Mouse (Mus musculus): ENCODE measurements at regions not wholly inside any gene's neighbourhood (a gene's known extent, or its start where the extent isn't known, plus 50 kb on each side); places are given as distances from the start of the nearest gene placed in this dataset.

DNA sequence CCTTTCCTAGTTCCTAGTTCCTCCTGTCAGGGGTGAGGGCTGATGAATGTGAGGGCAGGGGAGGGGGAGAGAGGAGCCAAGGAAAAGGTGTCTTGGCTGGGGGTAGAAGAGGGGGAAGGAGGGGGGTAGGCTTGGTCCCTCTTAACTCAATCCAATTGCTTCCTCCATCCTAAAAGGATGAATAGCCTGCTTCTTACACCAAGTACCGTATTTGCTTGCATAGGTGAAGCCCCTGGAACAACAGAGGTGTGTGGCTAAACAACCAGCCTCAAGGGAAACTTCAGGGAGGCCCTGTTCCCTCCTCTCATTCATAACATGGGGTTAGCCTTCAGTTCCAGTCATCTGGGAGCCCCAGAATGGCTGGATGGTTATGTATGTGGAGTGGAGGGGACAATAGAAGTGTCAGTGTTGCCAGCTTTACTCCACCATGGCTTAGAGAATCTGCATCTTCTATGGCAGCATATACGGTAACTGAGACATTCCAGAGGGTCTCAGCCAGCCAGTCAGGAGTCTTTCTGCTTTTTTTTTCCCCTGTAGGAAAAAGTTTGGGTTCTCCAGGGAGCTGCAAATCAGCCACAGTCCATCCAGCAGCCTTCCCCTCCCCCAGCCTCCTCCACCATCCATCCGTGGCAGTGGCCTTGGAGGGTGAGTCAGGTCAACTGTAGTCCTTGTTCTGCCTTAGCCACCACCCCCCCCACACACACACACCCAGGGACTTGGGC, 100.2 kb upstream of the Ccnd2 start:
- DNase-seq (ENCODE audit: low spot score), result no peak

DNA sequence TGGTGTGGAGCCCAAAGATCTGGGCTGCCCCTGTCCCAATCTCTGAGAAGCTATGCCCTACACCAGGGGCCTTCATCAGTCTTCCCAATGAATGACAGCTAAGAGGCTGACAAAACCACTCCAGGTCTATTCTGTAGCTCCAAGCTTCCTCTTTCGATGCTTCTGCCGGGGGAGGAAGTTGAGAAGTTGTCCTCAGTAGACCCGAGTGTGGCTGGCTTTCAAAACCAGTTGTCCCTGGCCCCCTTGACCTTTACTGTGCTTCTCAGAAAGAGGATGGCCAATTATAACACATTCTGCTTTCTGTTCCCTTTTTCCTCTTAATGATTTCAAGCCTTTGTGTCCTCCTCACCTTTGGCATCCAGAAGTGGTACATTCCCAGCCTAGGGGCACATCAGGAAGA, 101.9 kb upstream of the Ccnd2 start:
- DNase-seq (ENCODE audit: low spot score), result no peak

DNA sequence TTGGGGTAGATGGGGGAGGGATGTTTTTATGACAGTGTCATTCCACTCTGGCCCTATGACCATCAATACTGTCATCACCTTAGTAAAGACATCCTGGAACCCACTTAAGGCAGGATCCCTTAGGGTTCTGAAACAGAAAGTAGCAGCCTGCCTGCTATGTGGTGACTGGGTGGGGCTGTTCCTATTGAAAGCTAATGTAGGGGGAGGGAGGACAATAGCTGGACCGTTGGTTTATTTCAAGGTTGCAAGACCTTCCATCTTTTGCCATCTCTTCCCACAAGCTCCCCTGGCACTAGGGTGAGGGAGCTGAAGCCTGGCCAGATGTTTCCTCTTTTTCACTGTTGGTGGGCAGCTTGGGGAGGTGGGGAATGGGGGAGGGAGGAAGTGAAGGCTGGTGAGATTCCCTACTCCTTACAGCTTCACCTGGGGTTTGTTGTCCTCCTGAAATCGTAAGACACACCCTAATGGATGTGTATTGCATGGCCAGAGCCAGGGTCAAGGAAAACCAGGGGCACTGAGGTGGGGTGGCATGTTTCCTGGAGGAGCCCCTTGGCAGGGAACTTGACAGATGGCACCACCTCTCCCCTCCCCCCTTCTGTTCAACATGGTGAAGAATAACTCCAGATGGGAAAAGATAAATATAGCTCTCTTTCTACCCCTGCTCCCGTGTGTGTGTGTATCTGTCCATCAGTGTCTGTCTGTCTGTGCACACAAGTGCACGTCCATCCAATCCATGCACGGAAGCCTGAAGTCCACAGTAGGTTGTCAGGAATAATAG, 112.1 kb upstream of the Ccnd2 start:
- DNase-seq (ENCODE audit: low spot score), result no peak

DNA sequence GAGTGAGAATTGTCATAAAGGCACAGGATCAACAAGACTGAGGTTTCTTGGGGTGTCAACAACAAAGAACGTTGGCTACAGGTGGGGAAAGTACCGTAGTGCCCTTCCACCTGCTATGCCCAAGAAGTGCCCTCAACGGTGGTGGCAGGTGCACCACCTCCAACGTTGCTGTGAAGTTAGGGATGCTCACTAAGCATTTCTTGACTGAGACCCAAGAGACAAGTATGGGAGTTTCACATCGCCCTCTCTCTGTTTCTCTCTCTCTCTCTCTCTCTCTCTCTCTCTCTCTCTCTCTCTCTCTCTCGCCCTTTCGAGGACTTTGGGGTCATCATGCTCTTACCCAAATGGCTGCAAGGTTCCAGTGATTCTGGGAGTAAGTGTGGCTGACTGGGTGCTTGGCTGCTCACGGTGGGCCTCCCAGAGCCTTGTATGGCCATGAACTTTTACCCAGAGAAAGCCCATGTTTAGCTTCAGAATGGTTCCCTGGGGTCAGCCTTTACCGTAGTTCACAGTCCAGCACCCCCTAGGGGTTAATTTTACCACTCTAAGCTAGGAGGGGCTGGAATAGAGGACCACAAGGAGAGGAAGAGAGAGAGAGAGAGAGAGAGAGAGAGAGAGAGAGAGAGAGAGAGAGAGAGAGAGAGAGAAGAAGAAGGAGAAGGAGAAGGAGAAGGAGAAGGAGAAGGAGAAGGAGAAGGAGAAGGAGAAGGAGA, 113.2 kb upstream of the Ccnd2 start:
- no peak for DNase-seq (ENCODE audit: low spot score)

DNA sequence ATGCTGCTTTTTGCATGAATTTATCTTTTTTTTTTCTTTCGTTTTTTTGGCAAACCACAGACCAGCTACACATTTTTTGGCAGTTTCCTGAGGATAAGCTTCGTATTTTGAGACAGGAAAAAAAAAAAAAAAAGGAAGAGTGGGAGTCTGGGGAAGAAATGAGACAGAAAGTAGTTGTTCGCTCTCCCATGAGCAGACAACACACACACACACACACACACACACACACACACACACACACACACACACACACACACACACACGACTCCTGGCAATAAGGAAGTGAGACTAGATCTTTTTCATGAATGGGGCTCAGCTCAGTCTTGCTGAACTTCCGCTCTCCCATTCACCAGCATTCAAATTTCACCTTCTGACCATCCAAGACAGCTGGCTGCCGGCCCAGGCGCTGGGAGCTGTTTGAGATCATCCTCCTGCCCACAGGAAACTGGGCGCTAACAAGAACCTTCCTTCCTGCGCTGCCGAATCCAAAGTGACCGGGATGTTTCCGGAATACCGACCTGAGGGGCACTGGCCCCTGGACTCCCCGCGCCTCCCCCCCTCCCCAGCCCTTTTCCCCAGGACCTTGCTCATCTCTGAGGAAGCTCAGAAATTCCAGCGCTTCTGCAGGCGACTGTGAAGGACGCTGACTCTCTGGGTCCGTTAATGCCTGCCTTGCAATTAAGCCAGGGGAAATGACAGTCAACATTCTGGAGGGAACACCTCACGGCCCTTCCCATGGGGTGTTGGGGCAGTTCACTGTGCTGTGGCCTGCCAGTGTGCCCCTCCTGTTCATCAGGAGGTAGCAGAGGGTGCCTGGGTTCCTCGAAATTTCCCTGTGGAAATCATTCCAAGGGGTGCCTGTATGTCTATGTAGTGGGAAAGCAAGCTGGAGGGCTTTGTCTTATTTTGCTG, 114.2 kb upstream of the Ccnd2 start:
- DNase-seq (ENCODE audit: low spot score), result no peak

DNA sequence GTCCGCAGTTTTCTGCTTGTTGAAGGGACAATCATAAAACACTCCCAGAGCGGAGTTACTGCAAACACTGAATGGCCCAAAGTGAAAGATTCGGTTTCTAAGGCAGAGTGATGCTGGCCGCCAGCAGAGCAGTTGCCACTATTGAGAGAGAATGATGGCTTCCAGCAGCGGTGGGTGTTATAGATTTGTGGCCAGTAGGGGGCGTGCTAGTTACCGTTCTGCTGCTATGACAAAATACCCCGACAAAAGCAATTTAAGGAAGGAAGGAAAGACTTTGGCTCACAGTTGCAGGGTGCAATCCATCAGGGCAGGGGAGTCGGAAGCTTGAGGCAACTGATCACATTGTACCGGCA, 114.8 kb upstream of the Ccnd2 start:
- DNase-seq (ENCODE audit: low spot score), result no peak

DNA sequence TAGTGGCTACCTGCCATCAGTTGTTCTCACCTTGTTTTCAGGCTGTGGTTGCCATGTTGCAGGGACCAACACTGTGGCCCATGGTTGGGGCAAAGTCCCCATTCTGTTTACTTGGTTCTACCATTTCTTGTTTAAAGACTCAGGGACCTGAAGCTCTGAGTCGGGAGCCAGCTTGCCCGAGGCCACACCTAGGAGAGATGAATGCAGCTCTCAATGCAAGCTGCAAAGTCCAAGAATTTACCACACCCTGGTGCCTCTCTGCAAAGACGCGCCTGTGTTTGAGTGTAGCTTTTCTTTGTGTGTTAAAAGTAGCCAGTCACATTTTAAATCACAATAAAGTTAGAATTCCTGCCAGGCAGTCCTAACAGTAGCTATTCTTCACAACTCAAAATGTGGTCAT, 117.0 kb upstream of the Ccnd2 start:
- DNase-seq (ENCODE audit: low spot score), result no peak

DNA sequence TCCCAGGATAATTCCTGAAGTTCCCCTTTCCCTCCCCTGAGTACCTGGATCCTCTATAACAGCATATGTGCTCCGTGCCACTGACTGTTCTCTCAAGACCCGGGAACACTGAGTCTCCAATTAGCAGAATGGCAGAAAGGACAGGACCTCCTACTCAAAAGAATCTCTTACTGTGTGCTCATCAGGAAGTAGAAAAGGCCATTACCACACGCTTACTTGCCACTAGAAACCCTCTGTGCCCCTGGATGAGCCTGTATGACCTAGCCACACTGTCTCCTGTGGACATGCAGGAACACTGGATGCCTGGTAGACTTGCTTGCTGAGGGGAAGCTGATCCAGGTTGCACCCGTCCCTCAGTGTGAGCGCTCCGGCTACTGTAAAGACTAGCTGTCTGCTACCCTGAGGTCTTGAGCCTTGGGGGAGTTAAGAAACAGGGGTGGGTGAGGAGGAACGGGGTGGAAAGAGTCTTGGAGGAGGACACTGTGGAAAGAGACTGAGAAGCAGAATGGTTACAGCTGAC, 117.6 kb upstream of the Ccnd2 start:
- DNase-seq (ENCODE audit: low spot score), result no peak

DNA sequence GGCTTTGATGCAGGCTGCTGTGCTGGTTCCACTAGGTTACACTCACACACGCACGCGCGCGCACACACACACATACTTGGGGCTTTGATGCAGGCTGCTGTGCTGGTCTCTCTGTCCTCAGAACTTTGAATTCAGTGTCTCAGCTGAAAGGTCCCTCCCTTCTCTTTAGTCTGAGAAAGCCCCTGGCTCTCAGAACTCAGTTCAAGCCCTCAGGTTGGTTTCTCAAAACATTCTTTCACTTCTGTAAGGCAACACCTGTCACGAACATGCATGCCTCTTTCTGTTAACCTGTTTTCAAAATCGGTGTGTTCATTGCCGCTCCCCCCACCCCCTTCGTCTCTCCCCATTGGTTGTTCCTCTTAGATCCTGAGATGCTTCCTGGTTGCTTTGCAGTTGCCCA, 118.8 kb upstream of the Ccnd2 start:
- no peak for DNase-seq (ENCODE audit: low spot score)

DNA sequence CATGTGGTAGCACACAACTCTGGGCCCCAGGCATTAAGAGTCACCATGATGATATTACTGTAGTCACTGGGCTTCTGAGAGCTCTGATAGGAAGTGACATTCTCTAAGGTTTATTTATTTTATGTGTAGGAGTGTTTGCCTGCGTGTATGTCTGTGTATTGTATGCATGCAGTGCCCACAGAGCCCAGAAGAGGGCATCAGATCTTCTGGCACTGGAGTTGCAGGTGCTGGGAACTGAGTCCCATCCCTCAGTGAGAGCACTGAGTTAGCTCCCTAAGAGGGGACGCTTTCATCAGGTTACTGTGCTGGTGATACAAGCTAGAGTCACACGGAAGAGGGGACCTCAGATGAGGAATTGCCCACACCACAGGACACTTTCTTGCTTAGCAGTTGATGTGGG, 119.4 kb upstream of the Ccnd2 start:
- DNase-seq (ENCODE audit: low spot score), result no peak

DNA sequence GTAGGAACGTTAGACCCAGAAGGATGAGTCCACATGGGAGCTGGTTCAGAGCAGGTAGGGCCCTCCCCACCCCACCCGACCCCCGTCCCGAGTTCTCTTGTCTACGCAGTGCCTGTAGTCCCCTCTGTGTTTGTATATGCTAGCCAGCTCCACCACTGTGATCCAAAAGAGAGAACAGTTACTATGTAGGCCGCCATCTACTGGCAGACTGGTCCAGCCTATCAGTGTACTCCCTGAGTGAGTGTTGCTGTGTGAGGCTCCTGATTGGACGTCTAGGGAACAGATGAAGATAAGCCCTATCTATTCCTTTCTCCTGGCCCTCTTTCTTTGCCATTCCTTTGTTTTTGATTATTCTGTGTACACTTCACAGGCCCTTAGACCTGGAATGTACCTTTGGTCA, 120.6 kb upstream of the Ccnd2 start:
- DNase-seq (ENCODE audit: low spot score), result no peak

DNA sequence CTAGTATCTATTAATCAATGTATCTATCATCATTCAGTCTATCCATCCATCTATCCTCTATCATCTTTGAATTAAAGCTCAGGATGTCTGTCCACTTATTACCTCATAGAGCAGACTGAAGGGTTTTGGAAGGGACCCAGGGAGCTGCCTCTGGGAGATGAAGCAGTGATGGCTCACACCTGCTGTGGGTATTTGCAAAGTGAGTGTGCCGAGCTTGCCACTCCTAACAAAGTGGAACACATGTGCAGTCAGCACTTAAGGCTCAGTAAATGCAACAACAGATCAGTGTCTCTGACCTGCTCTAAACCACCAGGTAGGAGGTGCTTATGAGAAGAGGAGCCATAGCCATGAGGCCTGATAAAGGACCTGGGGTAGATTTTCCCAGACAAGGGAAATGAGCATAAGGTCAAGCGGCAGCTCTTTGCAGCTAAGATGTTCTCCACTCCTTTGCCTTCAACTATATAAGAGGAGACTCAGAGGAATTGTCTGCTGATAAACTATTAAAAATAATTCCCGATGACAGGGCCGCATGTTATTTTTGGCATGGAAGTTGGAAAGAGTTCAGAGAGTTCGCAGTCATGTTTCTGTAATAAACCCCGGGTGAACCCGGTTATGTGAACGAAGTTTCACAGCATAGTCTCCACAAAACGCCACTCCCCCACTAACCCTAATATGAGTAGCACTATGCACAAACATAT, 122.9 kb upstream of the Ccnd2 start:
- DNase-seq (ENCODE audit: low spot score), result no peak

DNA sequence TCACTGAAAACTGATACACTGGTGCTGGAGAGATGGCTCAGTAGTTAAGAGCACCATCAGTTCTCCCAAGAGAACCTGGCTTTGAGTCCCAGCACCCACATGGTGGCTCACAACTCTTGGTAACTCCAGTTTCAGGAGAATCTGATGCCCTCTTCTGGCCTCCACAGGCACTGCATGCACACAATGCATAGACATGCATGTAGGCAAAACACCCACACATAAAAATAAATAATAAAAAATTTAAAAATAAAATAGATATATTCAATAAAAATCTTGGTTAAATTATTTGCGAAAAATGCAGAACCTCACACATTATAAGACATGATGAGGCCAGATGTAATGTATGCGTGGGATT, 123.4 kb upstream of the Ccnd2 start:
- no peak for DNase-seq (ENCODE audit: low spot score)

DNA sequence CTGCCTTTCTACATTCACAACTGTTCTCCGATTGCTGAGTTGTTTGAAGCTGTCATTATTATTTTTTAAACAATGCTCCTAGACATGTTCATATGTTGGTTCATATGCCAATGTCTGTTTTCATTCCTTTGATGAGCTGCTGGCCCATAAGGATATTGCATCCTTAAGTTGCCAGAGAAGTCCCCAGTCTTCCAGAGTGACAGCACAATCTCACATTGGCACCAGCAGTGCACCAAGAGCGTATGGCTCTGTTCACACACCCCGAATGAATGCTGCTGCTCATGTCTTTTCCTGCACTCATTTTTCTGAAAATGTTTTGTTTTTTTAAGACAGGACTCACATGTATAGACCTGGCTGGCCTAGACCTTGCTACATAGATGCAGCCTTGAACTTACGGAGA, 124.4 kb upstream of the Ccnd2 start:
- no peak for DNase-seq (ENCODE audit: low spot score)

DNA sequence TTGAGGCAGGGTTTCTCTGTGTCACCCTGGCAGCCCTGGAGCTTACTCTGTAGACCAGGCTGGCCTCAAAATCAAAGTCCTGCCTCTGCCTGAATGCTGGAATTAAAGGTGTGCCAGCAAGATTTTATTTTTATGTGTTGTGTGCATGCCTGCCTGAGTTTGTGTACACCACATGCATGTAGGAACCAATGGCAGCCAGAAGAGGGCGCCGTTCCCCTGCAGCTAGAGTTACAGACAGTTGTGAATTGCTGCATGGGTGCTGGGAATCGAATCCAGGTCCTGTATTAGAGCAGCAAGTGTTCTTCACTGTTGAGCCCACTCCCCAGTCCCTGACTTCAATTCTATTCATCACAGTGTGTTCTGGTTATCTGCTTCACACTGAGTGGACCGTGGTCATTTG, 126.4 kb upstream of the Ccnd2 start:
- no peak for DNase-seq (ENCODE audit: low spot score)

DNA sequence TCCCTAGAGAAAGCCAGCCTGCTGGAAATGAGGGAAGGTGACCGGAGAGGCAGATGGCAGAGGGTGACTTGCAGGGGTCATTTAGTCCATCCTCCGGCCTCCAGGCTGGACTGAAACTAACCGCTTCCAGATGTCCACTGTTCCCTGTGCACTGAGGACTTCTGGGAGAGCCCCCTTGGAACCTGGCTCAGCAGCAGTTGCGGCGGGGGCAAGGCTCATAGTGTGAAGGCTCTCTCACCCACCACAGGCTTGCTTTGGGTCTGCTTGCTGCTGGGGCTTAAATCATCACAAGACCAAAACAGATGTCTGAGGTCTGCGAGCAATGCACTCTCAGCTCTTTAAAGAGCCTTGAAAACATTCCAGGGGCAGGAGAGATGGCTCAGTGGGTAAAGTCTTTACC, 132.2 kb upstream of the Ccnd2 start:
- DNase-seq (ENCODE audit: low spot score), result no peak

DNA sequence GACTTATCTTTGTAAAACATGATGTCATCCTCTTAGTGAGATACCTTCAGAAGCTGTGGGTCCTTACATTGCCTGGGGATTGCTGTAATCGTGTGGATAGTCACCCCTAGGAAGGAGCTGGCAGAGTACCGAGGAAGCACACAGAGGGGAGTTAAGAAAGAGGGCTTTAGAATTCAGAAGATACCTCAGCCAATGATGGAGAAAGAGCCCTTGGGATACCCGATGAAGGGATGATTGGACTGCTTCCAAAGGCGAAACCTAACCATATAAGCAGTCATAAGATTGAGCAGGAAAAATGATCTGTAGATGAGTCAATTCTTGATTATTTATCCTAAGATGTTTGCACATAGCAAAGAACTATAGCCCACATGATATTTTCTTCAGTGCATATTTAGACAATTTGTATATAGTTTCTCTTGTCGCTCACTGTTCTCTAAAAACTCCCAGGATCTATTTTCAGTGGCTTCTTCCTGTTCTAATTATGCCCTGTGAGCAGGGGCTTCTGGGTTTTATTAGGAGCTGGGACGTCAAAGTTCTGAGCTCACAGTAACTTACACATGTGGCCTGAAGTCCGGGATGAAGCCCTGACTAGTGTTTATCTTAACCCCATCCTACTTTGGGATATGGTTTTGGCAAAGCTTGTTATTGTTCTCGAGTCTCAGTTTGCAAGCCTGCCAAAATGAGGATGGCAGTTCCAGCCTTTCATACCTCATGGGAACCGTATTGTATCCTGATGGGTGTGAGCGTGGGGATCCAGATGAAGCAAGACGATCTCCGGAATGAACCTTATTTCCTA, 134.9 kb upstream of the Ccnd2 start:
- DNase-seq (ENCODE audit: low spot score), result no peak

DNA sequence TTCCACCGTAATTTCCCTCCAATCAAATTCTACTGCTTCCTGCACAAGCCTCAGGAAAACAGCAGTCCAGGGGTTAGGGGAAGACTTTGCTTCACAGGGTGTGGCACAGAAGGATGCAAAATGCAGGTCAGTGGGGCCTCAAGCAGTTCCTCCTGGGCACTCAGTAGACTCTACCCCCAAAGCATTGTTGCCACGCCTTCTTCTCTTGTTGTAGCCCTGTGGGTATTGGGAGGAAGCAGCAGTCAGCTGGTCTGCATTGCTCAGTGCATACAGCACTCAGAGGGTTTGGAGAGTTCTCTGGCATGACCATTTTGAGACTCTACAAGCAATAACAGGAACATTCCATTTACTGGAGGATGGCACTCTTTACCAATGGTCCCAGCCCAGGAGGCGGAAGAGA, 137.0 kb upstream of the Ccnd2 start:
- no peak for DNase-seq (ENCODE audit: low spot score)

DNA sequence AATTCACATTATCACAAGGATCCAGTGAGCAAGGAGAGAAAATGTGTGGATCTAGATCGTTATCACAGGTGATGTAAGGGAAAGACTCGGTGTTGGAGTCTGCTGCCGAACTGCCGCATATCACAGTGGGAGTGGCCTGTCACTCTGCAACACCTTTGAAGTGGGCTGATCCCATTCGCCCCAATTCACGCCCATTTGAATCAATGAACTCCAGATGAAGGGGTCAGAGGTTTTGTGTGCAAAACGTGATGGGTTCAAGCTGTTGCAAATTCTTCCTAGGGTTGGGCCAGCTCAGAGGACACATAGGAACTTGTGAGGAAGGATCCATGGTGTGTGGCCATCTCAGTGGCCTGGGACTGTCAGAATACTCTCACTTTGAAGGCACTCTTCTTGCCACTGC, 139.9 kb upstream of the Ccnd2 start:
- no peak for DNase-seq (ENCODE audit: low spot score)

DNA sequence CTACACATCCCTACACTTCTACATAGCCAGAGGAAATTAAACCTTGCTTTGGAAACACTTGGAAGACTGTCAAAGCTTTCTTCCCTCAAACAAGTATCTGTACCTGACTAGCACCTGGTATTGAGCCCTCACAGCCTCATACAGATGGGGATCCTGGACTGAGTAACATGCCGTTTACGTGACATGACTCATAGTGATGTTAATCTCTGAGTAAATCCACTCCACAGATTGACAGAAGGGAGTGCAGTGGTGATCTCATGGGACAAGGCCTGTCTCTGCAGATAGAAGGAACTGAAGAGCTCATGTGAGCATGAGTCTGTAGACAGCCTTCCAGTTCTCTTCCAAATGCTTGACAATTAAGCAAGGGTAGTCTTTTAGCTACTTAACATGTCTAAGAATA, 141.8 kb upstream of the Ccnd2 start:
- no peak for DNase-seq (ENCODE audit: low spot score)

DNA sequence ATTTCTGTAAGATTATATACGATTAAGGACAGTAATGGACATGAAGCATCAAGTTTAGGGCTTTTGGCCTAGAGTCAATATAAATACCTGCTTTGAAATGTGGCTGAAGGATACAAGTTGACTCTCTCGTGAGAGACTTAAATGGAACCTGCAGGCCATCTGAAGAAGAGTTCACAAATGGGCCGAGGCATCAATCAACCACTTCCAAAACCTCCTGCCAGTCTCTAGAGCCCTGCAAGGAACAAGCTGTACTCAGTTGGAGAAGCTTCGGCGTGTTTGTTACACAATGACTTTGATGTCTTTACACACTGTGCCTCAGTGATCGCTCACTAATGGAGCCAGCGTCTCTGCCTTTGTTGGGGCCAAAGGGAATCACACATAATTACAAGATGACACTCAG, 146.1 kb upstream of the Ccnd2 start:
- no peak for DNase-seq (ENCODE audit: low spot score)

Measured in urinary bladder, adult 2 months (tissue).